Mouse (Mus musculus): Measurements from ENCODE around the gene Sesn1. TPM values are rescaled to one million over a fixed set of nuclear protein-coding genes. Genes with fewer than 3 reads are reported as not detected.

Sesn1 gene
- polyA plus RNA-seq, 1 experiment from 2014 or later = 36.6 TPM

GRCm38 (mm10) chr10:41792375-41792774, 17.4 kb upstream of the Sesn1 start:
- Histone ChIP-seq H3K4me2 (replicated peaks; ENCODE audit: low read depth, low read length) (no peak overlapping the region), H3K27me3 (replicated peaks; ENCODE audit: insufficient read depth, low read length) (no peaks in the 10 kb centered on the region), H3K4me1 (ENCODE audit: insufficient read depth, low read depth, low read length) (no peaks in the 10 kb centered on the region), H3K9me3 (ENCODE audit: low read length) (no peaks in the 10 kb centered on the region), H3K27ac (ENCODE audit: low read length) (no peak overlapping the region), H3K36me3 (ENCODE audit: insufficient read depth, low read length) (no peaks in the 10 kb centered on the region), H3K9ac (replicated peaks; ENCODE audit: low read depth) (no peak overlapping the region), H3K4me3 (ENCODE audit: low read depth, low read length) (no peak overlapping the region)
- no peak for ATAC-seq
- 92% methylated on average over 6 of the region's 6 CpGs for WGBS
- no peak for DNase-seq (ENCODE audit: low spot score)
- no peak for TF ChIP-seq EP300 (IDR thresholded peaks at IDR 0.05)
- no peak for TF ChIP-seq CTCF (IDR thresholded peaks at IDR 0.05)

GRCm38 (mm10) chr10:41797253-41797652, 12.5 kb upstream of the Sesn1 start:
- H3K9me3 ChIP-seq (ENCODE audit: low read length) = no peaks in the 10 kb centered on the region
- H3K27ac ChIP-seq (ENCODE audit: low read length) = no peak overlapping the region
- H3K4me1 ChIP-seq (ENCODE audit: insufficient read depth, low read depth, low read length) = no peaks in the 10 kb centered on the region
- 93% methylated on average over 8 of the region's 8 CpGs for WGBS
- ATAC-seq (no peak), DNase-seq (ENCODE audit: low spot score) (no peak)
- TF ChIP-seq CTCF (IDR thresholded peaks at IDR 0.05) (no peak), EP300 (IDR thresholded peaks at IDR 0.05) (no peak)
- H3K27me3 ChIP-seq (replicated peaks; ENCODE audit: insufficient read depth, low read length) = no peaks in the 10 kb centered on the region
- no peak overlapping the region for H3K4me3 ChIP-seq (ENCODE audit: low read depth, low read length)
- H3K36me3 ChIP-seq (ENCODE audit: insufficient read depth, low read length) = no peaks in the 10 kb centered on the region
- no peak overlapping the region for H3K4me2 ChIP-seq (replicated peaks; ENCODE audit: low read depth, low read length)
- no peak overlapping the region for H3K9ac ChIP-seq (replicated peaks; ENCODE audit: low read depth)

GRCm38 (mm10) chr10:41803467-41803866, 6.3 kb upstream of the Sesn1 start:
- Histone ChIP-seq H3K27me3 (replicated peaks; ENCODE audit: insufficient read depth, low read length) (no peaks in the 10 kb centered on the region), H3K4me3 (ENCODE audit: low read depth, low read length) (no peak overlapping the region), H3K27ac (ENCODE audit: low read length) (no peak overlapping the region), H3K4me2 (replicated peaks; ENCODE audit: low read depth, low read length) (no peak overlapping the region), H3K4me1 (ENCODE audit: insufficient read depth, low read depth, low read length) (no peaks in the 10 kb centered on the region), H3K36me3 (ENCODE audit: insufficient read depth, low read length) (no peaks in the 10 kb centered on the region), H3K9me3 (ENCODE audit: low read length) (no peaks in the 10 kb centered on the region), H3K9ac (replicated peaks; ENCODE audit: low read depth) (no peak overlapping the region)
- no peak for TF ChIP-seq CTCF (IDR thresholded peaks at IDR 0.05)
- TF ChIP-seq EP300 (IDR thresholded peaks at IDR 0.05) = no peak
- DNase-seq (ENCODE audit: low spot score) (no peak), ATAC-seq (no peak)
- WGBS = 97% methylated on average over 8 of the region's 8 CpGs

GRCm38 (mm10) chr10:41804711-41805110, 5.0 kb upstream of the Sesn1 start:
- no peak overlapping the region for H3K9ac ChIP-seq (replicated peaks; ENCODE audit: low read depth)
- no peaks in the 10 kb centered on the region for H3K4me1 ChIP-seq (ENCODE audit: insufficient read depth, low read depth, low read length)
- TF ChIP-seq CTCF (IDR thresholded peaks at IDR 0.05) (no peak), EP300 (IDR thresholded peaks at IDR 0.05) (no peak)
- WGBS = 85% methylated on average over 3 of the region's 3 CpGs
- ATAC-seq (no peak), DNase-seq (ENCODE audit: low spot score) (no peak)
- H3K36me3 ChIP-seq (ENCODE audit: insufficient read depth, low read length) = no peaks in the 10 kb centered on the region
- H3K9me3 ChIP-seq (ENCODE audit: low read length) = no peaks in the 10 kb centered on the region
- H3K27me3 ChIP-seq (replicated peaks; ENCODE audit: insufficient read depth, low read length) = no peaks in the 10 kb centered on the region
- H3K4me3 ChIP-seq (ENCODE audit: low read depth, low read length) = no peak overlapping the region
- no peak overlapping the region for H3K27ac ChIP-seq (ENCODE audit: low read length)
- H3K4me2 ChIP-seq (replicated peaks; ENCODE audit: low read depth, low read length) = no peak overlapping the region

DNA sequence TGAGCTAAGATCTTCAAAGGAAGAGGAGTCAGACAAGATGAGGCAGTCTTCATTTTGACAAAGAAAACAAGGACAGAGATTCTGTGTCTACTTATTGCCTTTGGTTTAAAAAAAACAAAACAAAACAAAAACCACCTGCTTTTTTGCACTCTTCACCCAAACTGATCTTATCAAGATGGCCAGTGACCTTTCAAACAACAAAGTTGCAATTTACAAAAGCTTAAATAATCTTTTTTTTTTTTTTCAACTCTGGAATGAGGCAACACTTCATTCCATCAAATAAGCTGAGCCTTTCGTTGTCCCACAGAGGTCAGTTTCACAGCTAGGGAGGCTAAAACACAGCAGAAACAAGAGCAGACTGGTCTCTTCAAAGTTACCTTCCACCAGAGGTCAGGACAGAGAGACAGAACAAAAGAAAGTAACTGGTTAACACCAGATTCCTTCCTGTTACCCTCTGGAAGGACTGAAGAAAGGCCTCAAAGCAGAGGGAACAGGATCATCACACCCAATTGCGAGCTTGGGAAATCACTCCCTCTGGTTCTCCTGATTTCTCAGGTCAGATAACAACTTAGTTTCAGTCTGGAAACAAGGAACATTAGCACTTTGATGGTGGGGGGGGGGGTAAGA, 3.9 kb upstream of the Sesn1 start:
- TF ChIP-seq CTCF (IDR thresholded peaks at IDR 0.05) (no peak), EP300 (IDR thresholded peaks at IDR 0.05) (no peak)
- WGBS = 69% methylated on average over 2 of the region's 2 CpGs

DNA sequence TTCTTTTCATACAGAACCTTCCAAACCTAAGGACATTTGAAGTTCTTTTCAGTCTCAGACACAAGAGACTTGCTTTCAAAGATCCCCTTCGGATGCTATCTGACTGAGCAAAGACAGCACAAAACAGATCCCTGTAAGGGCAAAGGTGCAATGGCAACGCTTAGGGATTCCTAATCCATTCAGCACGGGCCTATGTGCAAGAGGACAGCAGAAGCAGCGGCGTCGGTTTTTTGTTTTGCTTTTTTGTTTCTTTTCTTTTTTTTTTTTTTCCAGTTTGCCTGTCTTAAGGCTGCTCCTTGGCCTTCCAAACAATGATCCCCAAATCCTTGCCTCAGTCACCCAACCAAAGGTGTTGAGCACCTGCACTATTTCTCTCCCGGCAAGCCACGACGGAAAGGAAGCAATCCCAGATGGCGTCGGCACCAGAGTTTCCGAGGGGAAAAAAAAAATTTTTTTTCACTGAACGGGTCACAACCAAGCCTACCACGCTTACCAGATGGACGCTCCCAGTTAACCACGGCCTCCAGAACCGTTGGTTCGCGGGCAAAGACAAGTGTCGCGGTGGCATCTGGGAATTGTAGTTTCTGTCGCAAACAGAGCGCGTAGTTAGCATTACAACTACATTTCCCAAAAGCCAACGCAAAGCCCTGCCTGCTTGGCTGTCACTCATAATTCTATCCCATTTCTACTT, 510 bp upstream of the Sesn1 start:
- no peak for TF ChIP-seq CTCF (IDR thresholded peaks at IDR 0.05)
- TF ChIP-seq EP300 (IDR thresholded peaks at IDR 0.05) = no peak
- 2% methylated on average over 25 of the region's 25 CpGs for WGBS
- no peaks in the 10 kb centered on the region for H3K36me3 ChIP-seq (ENCODE audit: insufficient read depth, low read length)
- peak overlapping the region; percentile 60 for H3K9ac ChIP-seq (replicated peaks; ENCODE audit: low read depth)
- peaks cover 16% of the 10 kb centered on the region; the same call in 1 of the 2 replicates for H3K4me1 ChIP-seq (ENCODE audit: insufficient read depth, low read depth, low read length)
- peak overlapping the region; percentile 72 for H3K4me2 ChIP-seq (replicated peaks; ENCODE audit: low read depth, low read length)
- H3K9me3 ChIP-seq (ENCODE audit: low read length) = no peaks in the 10 kb centered on the region
- peak; percentile 97 for DNase-seq (ENCODE audit: low spot score)
- H3K4me3 ChIP-seq (ENCODE audit: low read depth, low read length) = peak overlapping the region; percentile 71
- peak; percentile 70 for ATAC-seq
- H3K27ac ChIP-seq (ENCODE audit: low read length) = peak overlapping the region; percentile 98
- H3K27me3 ChIP-seq (replicated peaks; ENCODE audit: insufficient read depth, low read length) = no peaks in the 10 kb centered on the region

More for the DNA sequence above, 3.9 kb upstream of the Sesn1 start:
- ATAC-seq (no peak), DNase-seq (ENCODE audit: low spot score) (no peak)
- Histone ChIP-seq H3K4me1 (ENCODE audit: insufficient read depth, low read depth, low read length) (no peaks in the 10 kb centered on the region), H3K27ac (ENCODE audit: low read length) (no peak overlapping the region), H3K36me3 (ENCODE audit: insufficient read depth, low read length) (no peaks in the 10 kb centered on the region), H3K27me3 (replicated peaks; ENCODE audit: insufficient read depth, low read length) (no peaks in the 10 kb centered on the region), H3K4me3 (ENCODE audit: low read depth, low read length) (no peak overlapping the region), H3K9me3 (ENCODE audit: low read length) (no peaks in the 10 kb centered on the region), H3K4me2 (replicated peaks; ENCODE audit: low read depth, low read length) (no peak overlapping the region), H3K9ac (replicated peaks; ENCODE audit: low read depth) (no peak overlapping the region)
